Mouse (Mus musculus) lung, postnatal 0 days (tissue): ENCODE measurements at regions not wholly inside any gene's neighbourhood (a gene's known extent, or its start where the extent isn't known, plus 50 kb on each side); places are given as distances from the start of the nearest gene placed in this dataset.

Experiments used
- CTCF ChIP-seq: IDR thresholded peaks from 2 replicates; pipeline ENCODE4 v1.5.1; 2016; ENCODE audit warnings: antibody characterized with exemption, mild to moderate bottlenecking
- EP300 ChIP-seq: IDR thresholded peaks from 2 replicates; pipeline ENCODE4 v1.6.1; 2016; ENCODE audit warnings: antibody characterized with exemption, mild to moderate bottlenecking, control low read depth

DNA sequence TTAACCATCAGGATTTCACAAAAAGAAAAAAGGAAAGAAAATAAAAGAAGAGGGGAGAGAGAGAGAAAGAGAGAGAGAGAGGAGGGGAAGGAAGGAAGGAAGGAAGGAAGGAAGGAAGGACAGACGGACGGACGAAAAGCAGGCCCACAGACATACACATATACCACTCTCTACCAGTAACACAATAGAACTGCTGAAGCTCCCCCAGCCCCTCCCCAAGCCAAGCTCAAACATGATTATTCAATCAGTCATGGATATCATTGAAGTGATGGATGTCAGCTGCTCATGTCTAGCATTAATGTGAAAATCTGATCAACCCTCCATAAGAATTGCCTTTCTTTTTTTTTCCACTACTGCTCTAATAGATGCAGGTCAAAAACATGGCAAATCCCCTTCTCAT is 161.2 kb downstream of the Mreg start:
- no peak for TF ChIP-seq CTCF
- no peak for TF ChIP-seq EP300
